Mouse (Mus musculus) heart, adult 2 months (tissue): ENCODE measurements around the gene Galnt6. TPM values are rescaled to one million over a fixed set of nuclear protein-coding genes. Genes with fewer than 3 reads are reported as not detected.

Source experiments
- DNase-seq, 2 experiments: peaks; one replicate each; pipeline ENCODE4 v3.0.0; 2021
- H3K27ac ChIP-seq: fragments of 200-600 bp; 2 replicates; pipeline ENCODE4 v1.8.1; 2022
- H3K27me3 ChIP-seq: fragments of 200-500 bp; 2 replicates; pipeline ENCODE4 v1.6.1; 2012; ENCODE audit warnings: mild to moderate bottlenecking, low read length, inconsistent platforms, mixed read lengths; ENCODE audit not compliant: control insufficient read depth, insufficient read depth
- H3K36me3 ChIP-seq: fragments of 200-500 bp; 2 replicates; pipeline ENCODE4 v1.6.1; 2012; ENCODE audit warnings: low read length, inconsistent platforms; ENCODE audit not compliant: control insufficient read depth, insufficient read depth
- H3K4me1 ChIP-seq: fragments of 200-500 bp; 2 replicates; pipeline ENCODE4 v1.6.1; 2011; ENCODE audit warnings: low read length; ENCODE audit not compliant: control insufficient read depth, insufficient read depth
- H3K4me3 ChIP-seq: fragments of 200-600 bp; 2 replicates; pipeline ENCODE4 v1.8.1; 2022
- H3K79me2 ChIP-seq: fragments of 200-500 bp; replicated peaks from 2 replicates; pipeline ENCODE4 v1.6.1; 2012; ENCODE audit warnings: mild to moderate bottlenecking, inconsistent platforms, low read length, moderate library complexity, mixed read lengths; ENCODE audit not compliant: control insufficient read depth, insufficient read depth
- H3K9ac ChIP-seq: fragments of 200-500 bp; 2 replicates; pipeline ENCODE4 v1.6.1; 2012; ENCODE audit warnings: low read depth, mild to moderate bottlenecking, control low read depth, inconsistent platforms, low read length, mixed read lengths
- CTCF ChIP-seq: fragments of 200-600 bp; IDR thresholded peaks from 2 replicates; pipeline ENCODE4 v1.8.1; 2022; ENCODE audit warnings: antibody characterized with exemption, mild to moderate bottlenecking, moderate library complexity
- EP300 ChIP-seq: fragments of 200-500 bp; IDR thresholded peaks from 2 replicates; pipeline ENCODE4 v1.6.1; 2011; ENCODE audit warnings: low read depth, low read length, control low read depth; ENCODE audit not compliant: insufficient read depth
- POLR2A ChIP-seq: fragments of 200-500 bp; IDR thresholded peaks from 2 replicates; pipeline ENCODE4 v1.6.1; 2011; ENCODE audit warnings: mild to moderate bottlenecking, low read depth, low read length, control low read depth; ENCODE audit not compliant: insufficient read depth
- WGBS: fragments of 180-500 bp; shearing (Covaris S2); methylation state at CpG from one replicate; pipeline ENCODE4 v1.1.7; 2018; 5-methylcytosine and 5-hydroxymethylcytosine counted together
- intact Hi-C: fragments of 180-260 bp; cut with DNase I; formaldehyde crosslinking; loops from one replicate; pipeline ENCODE4 v1.15.1; 2025
- polyA plus RNA-seq: library from polyadenylated mRNA; depleted of rRNA; stranded (reverse); fragments of >200 nt; gene quantifications from 2 replicates; pipeline ENCODE4 v1.2.3, GENCODE M21; 2012
- total RNA-seq, 2 experiments: library from RNA; stranded (reverse); gene quantifications; 2 replicates each; pipeline ENCODE4 v1.2.3; 2021

The Galnt6 gene
- total and polyA plus RNA-seq, 3 experiments = 0.65 to 0.89 (median 0.78) TPM

DNA sequence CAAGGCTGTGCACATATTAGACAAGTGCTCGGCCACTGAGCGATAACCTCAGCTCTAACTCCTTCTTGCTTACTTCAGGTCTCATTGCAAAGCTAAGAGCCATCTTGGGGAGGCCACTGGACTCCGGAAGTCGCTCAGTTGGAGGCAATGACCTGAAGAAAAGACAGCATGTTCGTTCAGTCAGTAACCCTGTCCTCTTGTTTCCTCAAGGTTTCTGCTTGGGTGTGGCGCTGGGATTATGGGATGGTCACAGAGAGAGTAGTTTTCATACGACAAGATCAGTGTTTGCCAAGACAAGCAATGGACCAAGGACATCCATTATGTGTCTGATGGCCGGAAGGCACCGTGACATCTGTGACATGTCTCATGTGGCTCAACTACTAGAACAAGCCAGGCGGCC is 54.6 kb downstream of the Galnt6 start:
- Histone ChIP-seq H3K36me3 (no peaks in the 10 kb centered on the region), H3K4me3 (no peak overlapping the region), H3K79me2 (no peaks in the 10 kb centered on the region), H3K4me1 (peaks cover 7% of the 10 kb centered on the region), H3K27ac (no peak overlapping the region), H3K9ac (no peak overlapping the region), H3K27me3 (no peaks in the 10 kb centered on the region)
- no peak for DNase-seq
- 79% methylated on average over 10 of the region's 10 CpGs for WGBS
- intact Hi-C loops = no loop called here
- TF ChIP-seq POLR2A (no peak), CTCF (no peak), EP300 (no peak)

DNA sequence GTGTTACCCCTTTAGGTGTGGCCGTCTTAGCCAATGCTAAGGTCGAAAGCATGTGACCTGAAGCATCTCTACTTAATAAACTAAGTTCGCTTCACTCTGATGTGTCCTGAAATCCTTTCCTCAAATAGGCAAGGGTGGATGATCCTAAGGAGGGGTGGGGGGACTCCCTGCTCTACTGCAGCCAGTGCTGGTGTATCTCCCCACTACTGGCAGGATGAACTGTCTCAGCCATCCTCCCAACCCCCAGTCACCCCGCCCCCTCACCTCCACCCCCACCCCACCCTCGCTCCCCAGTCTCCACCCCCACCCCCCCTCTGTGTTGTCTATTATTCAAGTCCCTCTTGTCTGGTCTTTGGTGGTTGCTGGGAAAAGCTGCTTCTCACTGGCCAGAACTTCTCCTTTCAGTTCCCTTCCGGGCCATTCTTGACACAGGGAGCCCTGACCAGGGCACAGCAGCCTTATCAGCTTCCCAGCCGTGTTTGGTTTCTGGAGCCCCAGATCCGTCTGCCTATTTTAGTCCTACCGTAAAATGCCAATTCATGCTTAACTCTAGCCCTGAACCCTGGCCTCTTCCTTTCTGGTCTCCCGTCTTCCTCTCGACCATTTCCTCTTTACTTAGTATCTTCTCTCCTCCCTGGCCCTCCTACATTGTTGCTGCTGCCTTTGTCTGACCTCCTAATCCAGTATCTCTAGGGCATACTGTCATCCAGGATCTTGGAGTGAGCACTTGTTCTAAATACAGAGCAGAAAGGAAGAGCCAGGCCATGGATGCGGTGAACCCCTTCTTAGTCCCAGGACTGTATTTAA is 55.4 kb downstream of the Galnt6 start:
- no peak overlapping the region for H3K9ac ChIP-seq
- no peak overlapping the region for H3K4me3 ChIP-seq
- H3K27ac ChIP-seq = no peak overlapping the region
- intact Hi-C loops = no loop called here
- H3K79me2 ChIP-seq = no peaks in the 10 kb centered on the region
- H3K36me3 ChIP-seq = no peaks in the 10 kb centered on the region
- H3K4me1 ChIP-seq = peaks cover 7% of the 10 kb centered on the region
- TF ChIP-seq POLR2A (no peak), EP300 (no peak), CTCF (no peak)
- WGBS = 25% methylated on average over 12 of the region's 12 CpGs
- H3K27me3 ChIP-seq = no peaks in the 10 kb centered on the region
- peak in 1 of 2 experiments; percentile 42 for DNase-seq

DNA sequence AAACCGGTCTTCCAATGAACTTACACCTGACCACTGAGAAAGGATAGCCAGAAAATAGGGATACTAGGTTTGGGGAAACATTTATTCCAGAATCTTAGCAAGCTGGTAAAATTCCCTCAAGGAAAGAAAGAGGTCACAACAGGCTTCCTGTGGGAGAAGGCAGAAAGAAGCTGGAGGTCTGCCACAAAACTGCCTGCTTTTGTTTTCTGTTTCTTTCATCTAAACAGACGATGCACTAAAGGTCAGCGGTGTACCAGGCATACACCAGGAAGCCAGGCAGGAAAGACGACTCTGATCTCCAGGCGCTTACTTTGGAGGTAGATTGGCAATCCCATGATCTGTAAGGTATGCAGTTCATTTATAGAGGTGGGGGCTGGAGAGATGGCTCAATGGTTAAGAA is 58.3 kb downstream of the Galnt6 start:
- Histone ChIP-seq H3K4me3 (no peak overlapping the region), H3K4me1 (peaks cover 10% of the 10 kb centered on the region), H3K27me3 (no peaks in the 10 kb centered on the region), H3K36me3 (no peaks in the 10 kb centered on the region), H3K79me2 (no peaks in the 10 kb centered on the region), H3K9ac (no peak overlapping the region), H3K27ac (no peak overlapping the region)
- WGBS = 49% methylated on average over 5 of the region's 5 CpGs
- TF ChIP-seq EP300 (no peak), CTCF (no peak), POLR2A (no peak)
- intact Hi-C loops = no loop called here
- DNase-seq = no peak

DNA sequence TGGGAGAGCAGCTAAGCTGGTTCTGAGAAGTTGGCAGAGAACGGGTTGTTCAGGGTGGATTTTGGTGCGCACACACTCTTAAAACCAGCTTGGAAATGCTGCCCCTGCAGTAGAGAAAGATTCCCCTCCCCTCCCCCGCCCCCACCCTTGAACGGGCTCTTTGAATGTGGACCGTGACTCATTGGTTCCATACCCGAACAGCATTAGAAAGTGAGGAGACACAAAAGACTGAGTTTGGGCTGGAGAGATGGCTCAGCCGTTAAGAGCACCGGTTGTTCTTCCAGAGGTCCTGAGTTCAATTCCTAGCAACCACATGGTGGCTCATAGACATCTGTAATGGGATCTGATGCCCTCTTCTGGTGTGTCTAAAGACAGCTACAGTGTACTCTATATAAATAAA is 59.2 kb downstream of the Galnt6 start:
- H3K4me3 ChIP-seq = no peak overlapping the region
- no peaks in the 10 kb centered on the region for H3K36me3 ChIP-seq
- H3K27me3 ChIP-seq = no peaks in the 10 kb centered on the region
- H3K4me1 ChIP-seq = peaks cover 10% of the 10 kb centered on the region
- no peak overlapping the region for H3K27ac ChIP-seq
- intact Hi-C loops = no loop called here
- H3K79me2 ChIP-seq = no peaks in the 10 kb centered on the region
- WGBS = 83% methylated on average over 8 of the region's 8 CpGs
- DNase-seq = no peak
- TF ChIP-seq POLR2A (no peak), CTCF (no peak), EP300 (no peak)
- no peak overlapping the region for H3K9ac ChIP-seq

DNA sequence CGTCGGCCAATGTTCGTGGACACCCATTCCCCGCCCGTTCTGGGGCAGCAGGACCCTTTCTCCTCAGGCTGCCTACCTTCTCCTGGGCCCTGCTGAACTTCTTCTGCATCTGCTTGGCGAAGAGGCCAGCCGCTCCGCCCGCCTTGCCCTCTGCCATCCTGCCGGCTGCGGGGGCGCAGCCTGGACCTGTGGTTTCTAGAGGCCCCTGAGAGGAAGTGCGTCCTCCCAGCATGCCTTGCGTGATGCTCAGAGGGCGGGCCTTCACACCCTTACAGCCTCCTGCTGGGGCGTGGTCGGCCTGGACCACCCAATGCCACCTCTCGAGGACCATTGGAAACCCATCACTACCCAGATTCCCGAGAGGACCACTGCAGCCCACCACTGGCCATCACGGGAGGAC is 59.8 kb downstream of the Galnt6 start, which contains the start of gene Bin2:
Gene Bin2, minus strand, starts transcription at position 217 of the 400 bp plus-strand sequence.
- peak; percentile 58 to 80 for DNase-seq
- no peaks in the 10 kb centered on the region for H3K36me3 ChIP-seq
- 81% methylated on average over 20 of the region's 20 CpGs for WGBS
- H3K27me3 ChIP-seq = no peaks in the 10 kb centered on the region
- no peak within 1 kb of the TSS for H3K4me3 ChIP-seq
- H3K79me2 ChIP-seq = no peaks in the 10 kb centered on the region
- peaks cover 7% of the 10 kb centered on the region for H3K4me1 ChIP-seq
- H3K9ac ChIP-seq = 0 out of 2 replicates have a peak within 1 kb of the TSS, but pooled peaks have one; percentile 55
- intact Hi-C loops = no loop called here
- no peak within 1 kb of the TSS for H3K27ac ChIP-seq
- TF ChIP-seq EP300 (no peak), CTCF (no peak), POLR2A (no peak; the same call in 1 of the 2 replicates)

DNA sequence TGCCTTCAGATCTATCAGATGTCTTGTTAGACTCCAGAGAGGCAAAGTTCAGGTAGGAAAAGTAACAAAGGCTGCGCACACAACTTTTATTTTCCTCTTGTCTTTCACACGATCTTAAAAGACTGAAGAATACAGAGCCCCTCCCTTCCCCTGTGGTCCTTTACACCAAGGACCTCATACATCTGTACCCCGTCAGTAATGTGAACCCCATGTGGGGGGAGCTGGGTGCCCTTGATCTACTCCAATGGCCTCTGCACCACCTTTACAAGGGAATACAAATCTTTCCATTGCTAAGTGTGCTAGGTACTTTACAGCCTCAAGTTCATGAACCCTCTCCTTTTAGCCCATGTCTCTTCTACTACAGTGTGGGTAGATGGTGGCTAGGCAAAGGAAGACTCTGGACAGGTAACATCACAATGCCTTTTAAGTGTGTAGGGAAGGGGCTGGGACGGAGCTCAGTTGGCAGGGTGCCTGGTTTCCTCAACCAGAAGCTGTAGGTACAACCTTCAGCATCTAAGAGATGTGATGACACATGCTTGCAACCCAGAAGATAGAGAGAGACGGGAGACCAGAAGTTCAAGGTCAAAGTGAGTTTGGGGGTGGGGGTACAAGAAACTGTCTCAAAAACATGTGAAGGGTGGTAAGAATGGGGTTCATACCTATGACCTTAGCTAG is 61.2 kb downstream of the Galnt6 start:
- 77% methylated on average over 5 of the region's 5 CpGs for WGBS

More for the DNA sequence above, 61.2 kb downstream of the Galnt6 start:
- no peaks in the 10 kb centered on the region for H3K36me3 ChIP-seq
- no peak for DNase-seq
- intact Hi-C loops = no loop called here
- no peaks in the 10 kb centered on the region for H3K27me3 ChIP-seq
- H3K27ac ChIP-seq = no peak overlapping the region
- no peak overlapping the region for H3K9ac ChIP-seq
- H3K4me1 ChIP-seq = peaks cover 2% of the 10 kb centered on the region
- TF ChIP-seq POLR2A = no peak
- no peak for TF ChIP-seq EP300
- no peak for TF ChIP-seq CTCF
- no peaks in the 10 kb centered on the region for H3K79me2 ChIP-seq
- no peak overlapping the region for H3K4me3 ChIP-seq
